Mouse (Mus musculus): ENCODE results near the gene Ccdc106.

Ccdc106 gene

DNA sequence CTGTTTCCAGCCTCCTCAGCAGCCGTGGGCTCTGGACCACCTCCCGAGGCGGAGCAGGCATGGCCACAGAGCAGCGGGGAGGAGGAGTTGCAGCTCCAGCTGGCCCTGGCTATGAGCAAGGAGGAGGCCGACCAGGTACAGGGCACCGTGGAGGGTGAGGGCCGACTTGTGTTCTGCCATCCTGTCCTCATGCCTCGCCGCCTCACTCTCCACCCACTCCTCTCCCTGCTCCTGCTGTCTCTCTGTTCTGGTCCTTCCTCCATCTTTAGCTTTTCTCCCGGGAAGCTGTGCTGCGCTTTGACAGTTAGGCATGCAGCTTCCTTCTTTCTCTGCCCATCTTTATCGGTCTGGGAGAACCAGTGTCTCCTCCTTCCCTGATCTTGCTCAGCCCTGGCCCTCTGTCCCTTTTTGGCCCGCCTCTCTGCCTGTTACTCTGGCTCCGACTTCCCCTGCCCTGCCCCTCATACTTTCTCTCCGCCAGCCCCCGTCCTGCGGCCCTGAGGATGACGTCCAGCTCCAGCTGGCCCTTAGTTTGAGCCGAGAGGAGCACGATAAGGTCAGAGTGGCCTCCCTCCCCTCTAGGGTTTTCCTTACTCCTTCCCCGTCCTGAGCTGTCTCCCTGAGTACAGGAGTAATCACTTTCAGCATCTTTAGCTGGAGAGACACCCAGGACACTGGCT, 72.6 kb downstream of the Ccdc106 start:
- in situ Hi-C loops (cut with MboI; ENCODE audit: unreplicated experiment in 2 of 2) = no loop called here

- in situ Hi-C loops (cut with MboI; ENCODE audit: unreplicated experiment in 2 of 2) = no loop called here
Measured at GRCm38 (mm10) chr7:5098769-5099168, 78.4 kb downstream of the Ccdc106 start.

GRCm38 (mm10) chr7:5099796-5100195, 79.4 kb downstream of the Ccdc106 start:
- in situ Hi-C loops (cut with MboI; ENCODE audit: unreplicated experiment in 2 of 2) = no loop called here

DNA sequence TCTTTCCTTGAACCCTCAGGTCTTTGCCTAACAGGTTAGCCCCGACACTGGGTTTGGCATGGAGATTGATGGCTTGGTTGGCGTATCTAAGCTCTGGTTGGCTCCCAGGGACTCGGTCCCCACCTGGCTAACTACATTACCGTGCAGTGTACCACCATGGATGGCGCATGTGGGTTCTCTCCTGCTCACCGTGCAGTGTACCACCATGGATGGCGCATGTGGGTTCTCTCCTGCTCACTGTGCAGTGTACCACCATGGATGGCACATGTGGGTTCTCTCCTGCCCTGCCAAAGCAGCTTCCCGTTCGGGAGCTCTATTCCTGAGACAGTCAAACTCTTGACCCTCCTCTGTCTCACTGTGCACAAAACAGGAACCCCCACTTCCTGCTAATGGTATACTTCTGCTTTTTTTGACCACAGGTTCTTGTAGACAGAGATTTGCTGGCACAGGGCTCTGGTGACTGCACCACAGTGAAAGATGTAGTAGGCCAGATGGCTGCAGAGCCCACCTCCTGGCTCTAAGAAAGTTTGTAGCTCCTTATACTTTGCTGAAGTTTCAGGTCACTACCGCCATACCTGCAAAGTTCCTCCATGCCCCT, 80.8 kb downstream of the Ccdc106 start:
- in situ Hi-C loops (cut with MboI; ENCODE audit: unreplicated experiment in 2 of 2) = no loop called here

DNA sequence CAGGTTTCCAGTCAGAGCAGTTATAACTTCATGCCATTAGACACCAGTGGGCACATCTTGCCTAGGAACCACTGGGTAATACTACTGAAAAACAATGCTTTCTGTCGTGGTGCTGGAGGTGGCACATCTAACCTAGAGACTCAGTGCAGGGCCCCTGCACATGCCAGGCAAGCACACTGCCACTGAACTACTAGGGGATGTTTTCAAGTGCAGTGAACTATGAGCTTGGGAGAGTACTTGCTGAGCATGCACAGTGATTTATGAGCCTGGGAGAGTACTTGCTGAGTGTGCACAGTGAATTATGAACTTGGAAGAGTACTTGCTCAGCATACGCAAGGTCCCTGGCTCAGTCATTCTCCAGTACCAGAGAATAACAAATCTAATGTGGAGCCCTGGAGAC, 82.2 kb downstream of the Ccdc106 start:
- in situ Hi-C loops (cut with MboI; ENCODE audit: unreplicated experiment in 2 of 2) = no loop called here

- in situ Hi-C loops (cut with MboI; ENCODE audit: unreplicated experiment in 2 of 2) = no loop called here
Measured at GRCm38 (mm10) chr7:5108272-5108671, 87.9 kb downstream of the Ccdc106 start.

- in situ Hi-C loops (cut with MboI; ENCODE audit: unreplicated experiment in 2 of 2) = no loop called here
Measured at GRCm38 (mm10) chr7:5109301-5109700, 88.9 kb downstream of the Ccdc106 start.

Measured in v-Abl transformed pro-B cells (cell line).